Mouse (Mus musculus) heart, embryonic 12.5 days (tissue): ENCODE measurements around the gene Ccr2. TPM values are rescaled to one million over a fixed set of nuclear protein-coding genes. Genes with fewer than 3 reads are reported as not detected.

Experiments used
- ATAC-seq: fragments of 200-750 bp; cut with Nextera tagmentation; 2 replicates; pipeline ENCODE4 v1.8.0; 2017; ENCODE audit warnings: moderate TSS enrichment, moderate library complexity; ENCODE audit not compliant: insufficient number of reproducible peaks, low FRiP score
- H3K27ac ChIP-seq: fragments of 300-500 bp; sonication (generic); 2 replicates; pipeline ENCODE4 v1.5.1; 2016; ENCODE audit warnings: mild to moderate bottlenecking, moderate library complexity; ENCODE audit not compliant: poor library complexity, severe bottlenecking
- H3K27me3 ChIP-seq: fragments of 300-500 bp; sonication (generic); replicated peaks from 2 replicates; pipeline ENCODE4 v1.6.1; 2016; ENCODE audit warnings: mild to moderate bottlenecking, moderate library complexity
- H3K36me3 ChIP-seq: fragments of 300-500 bp; sonication (generic); 2 replicates; pipeline ENCODE4 v1.6.1; 2016; ENCODE audit warnings: mild to moderate bottlenecking, moderate library complexity
- H3K4me1 ChIP-seq: fragments of 300-500 bp; sonication (generic); replicated peaks from 2 replicates; pipeline ENCODE4 v1.6.1; 2016; ENCODE audit warnings: mild to moderate bottlenecking
- H3K4me2 ChIP-seq: fragments of 300-500 bp; sonication (generic); 2 replicates; pipeline ENCODE4 v1.6.1; 2016; ENCODE audit warnings: mild to moderate bottlenecking, moderate library complexity
- H3K4me3 ChIP-seq: fragments of 300-500 bp; sonication (generic); 2 replicates; pipeline ENCODE4 v1.5.1; 2016; ENCODE audit warnings: mild to moderate bottlenecking
- H3K9ac ChIP-seq: fragments of 300-500 bp; sonication (generic); 2 replicates; pipeline ENCODE4 v1.6.1; 2016; ENCODE audit warnings: mild to moderate bottlenecking, moderate library complexity
- H3K9me3 ChIP-seq: fragments of 300-500 bp; sonication (generic); replicated peaks from 2 replicates; pipeline ENCODE4 v1.6.1; 2016; ENCODE audit warnings: mild to moderate bottlenecking, moderate library complexity
- WGBS: fragments of 180-500 bp; shearing (Covaris S2); methylation state at CpG from one replicate; pipeline ENCODE4 v1.1.7; 2016; 5-methylcytosine and 5-hydroxymethylcytosine counted together
- polyA plus RNA-seq: library from polyadenylated mRNA; unstranded; fragments of >200 nt; fragmentation: Nextera tagmentation; extraction: Ambion mirVana; gene quantifications from 2 replicates; pipeline ENCODE4 v1.2.1, GENCODE M21; 2016

Gene Ccr2
- polyA plus RNA-seq, 1 experiment from 2014 or later, result 0.24 TPM

DNA sequence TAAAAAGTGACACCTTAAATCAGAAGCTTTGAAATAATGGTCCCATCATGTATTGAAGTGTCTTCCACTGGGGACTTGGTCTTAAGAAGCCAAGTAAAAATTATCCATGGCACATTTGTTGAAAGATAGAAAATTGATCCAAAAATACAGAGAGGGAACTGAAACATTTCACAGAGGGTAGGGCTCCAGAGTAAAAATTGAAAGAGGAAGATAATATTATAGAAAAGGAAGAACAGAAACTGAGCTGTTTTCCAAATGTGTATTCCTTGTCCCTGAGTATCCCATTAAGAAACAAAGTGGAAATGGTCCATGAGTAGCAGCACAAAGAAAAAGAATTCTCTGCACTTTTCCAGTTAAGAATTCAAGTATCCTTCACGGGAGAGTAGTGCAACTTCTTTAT, 11.3 kb upstream of the Ccr2 start:
- Histone ChIP-seq H3K27ac (no peak overlapping the region), H3K4me2 (no peak overlapping the region), H3K4me3 (no peak overlapping the region), H3K9ac (no peak overlapping the region), H3K36me3 (no peaks in the 10 kb centered on the region), H3K9me3 (no peaks in the 10 kb centered on the region), H3K4me1 (no peaks in the 10 kb centered on the region), H3K27me3 (no peaks in the 10 kb centered on the region)
- WGBS, result 76% methylated on average over 1 of the region's 1 CpGs
- ATAC-seq, result no peak

- Histone ChIP-seq H3K9ac (no peak overlapping the region), H3K9me3 (no peaks in the 10 kb centered on the region)
Observed at GRCm38 (mm10) chr9:124099127-124099526, 2.6 kb upstream of the Ccr2 start.

GRCm38 (mm10) chr9:124100357-124100756, 1.4 kb upstream of the Ccr2 start:
- 71% methylated on average over 1 of the region's 1 CpGs for WGBS
- no peak for ATAC-seq
- no peak overlapping the region for H3K9ac ChIP-seq

More at GRCm38 (mm10) chr9:124099127-124099526, 2.6 kb upstream of the Ccr2 start:
- no peak for ATAC-seq
- Histone ChIP-seq H3K27me3 (no peaks in the 10 kb centered on the region), H3K4me2 (no peak overlapping the region), H3K4me1 (no peaks in the 10 kb centered on the region), H3K4me3 (no peak overlapping the region), H3K27ac (no peak overlapping the region), H3K36me3 (no peaks in the 10 kb centered on the region)
- WGBS, result 78% methylated on average over 1 of the region's 1 CpGs

DNA sequence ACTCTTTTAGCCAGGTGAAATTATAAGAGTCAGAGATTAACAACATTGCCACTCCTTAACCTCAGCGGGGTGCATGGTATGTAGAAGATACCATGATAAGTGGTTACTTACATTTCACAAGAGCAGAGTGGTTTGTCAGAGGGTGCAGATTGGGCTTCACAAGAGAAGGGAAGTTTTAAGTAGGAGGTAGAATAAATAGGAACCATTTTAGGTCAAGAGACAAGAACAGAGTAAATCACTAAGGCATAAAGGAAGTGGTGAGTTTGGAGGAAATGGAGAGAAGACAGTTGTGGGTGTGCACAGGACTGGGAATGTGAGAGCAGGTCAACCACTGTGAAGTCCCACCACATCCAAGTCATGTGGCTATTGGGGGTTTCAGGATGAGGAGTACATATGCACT, 1.4 kb downstream of the Ccr2 start:
- Histone ChIP-seq H3K4me3 (no peak overlapping the region), H3K9me3 (no peaks in the 10 kb centered on the region), H3K36me3 (no peaks in the 10 kb centered on the region), H3K27ac (no peak overlapping the region), H3K9ac (no peak overlapping the region), H3K27me3 (no peaks in the 10 kb centered on the region), H3K4me1 (no peaks in the 10 kb centered on the region), H3K4me2 (no peak overlapping the region)
- WGBS, result 51% methylated on average over 1 of the region's 1 CpGs
- ATAC-seq, result no peak

More at GRCm38 (mm10) chr9:124100357-124100756, 1.4 kb upstream of the Ccr2 start:
- no peaks in the 10 kb centered on the region for H3K4me1 ChIP-seq
- H3K36me3 ChIP-seq, result no peaks in the 10 kb centered on the region
- H3K27me3 ChIP-seq, result no peaks in the 10 kb centered on the region
- H3K4me2 ChIP-seq, result no peak overlapping the region
- H3K27ac ChIP-seq, result no peak overlapping the region
- H3K4me3 ChIP-seq, result no peak overlapping the region
- H3K9me3 ChIP-seq, result no peaks in the 10 kb centered on the region

DNA sequence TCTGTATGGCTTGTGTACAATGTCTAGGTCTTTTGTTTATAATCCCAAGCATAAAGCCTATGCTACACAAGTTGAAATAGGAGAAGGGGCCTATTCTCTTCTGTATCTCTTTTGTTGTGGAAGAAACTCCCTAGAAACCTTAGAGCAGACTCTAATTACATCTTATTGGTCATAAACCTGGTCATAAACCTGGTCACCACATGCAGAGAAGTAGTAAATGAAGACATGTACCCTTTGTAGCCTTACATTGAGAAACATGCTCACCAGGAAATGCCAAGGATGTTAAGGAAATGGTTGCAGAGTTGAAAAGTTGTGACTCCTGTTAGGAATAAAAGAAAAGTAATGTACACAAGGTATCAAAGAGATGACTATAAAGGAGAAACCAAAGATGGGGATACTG, 3.4 kb downstream of the Ccr2 start:
- no peaks in the 10 kb centered on the region for H3K4me1 ChIP-seq
- no peaks in the 10 kb centered on the region for H3K9me3 ChIP-seq
- no peak for ATAC-seq
- H3K4me3 ChIP-seq, result no peak overlapping the region
- H3K9ac ChIP-seq, result no peak overlapping the region
- H3K27ac ChIP-seq, result no peak overlapping the region
- no peak overlapping the region for H3K4me2 ChIP-seq
- H3K36me3 ChIP-seq, result no peaks in the 10 kb centered on the region
- no peaks in the 10 kb centered on the region for H3K27me3 ChIP-seq

DNA sequence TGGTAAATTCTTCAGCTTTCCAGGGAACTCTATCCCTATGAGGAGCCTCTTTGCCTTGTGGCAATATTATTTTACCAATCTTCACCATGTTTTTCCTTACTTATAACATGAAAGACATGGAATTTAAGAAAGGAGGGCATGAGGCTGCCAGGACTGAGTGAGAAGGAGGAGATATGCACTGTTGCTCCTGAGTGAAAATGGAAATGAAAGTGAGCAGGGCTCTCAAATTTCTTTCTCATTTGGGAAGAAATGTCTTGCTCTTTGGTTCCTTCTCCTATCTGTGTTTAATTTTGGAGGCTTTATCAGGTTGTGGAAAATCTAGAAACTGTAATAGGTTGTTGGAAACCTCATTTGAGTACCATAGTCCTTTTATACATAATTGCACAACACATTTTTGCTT, 5.5 kb downstream of the Ccr2 start:
- Histone ChIP-seq H3K4me2 (no peak overlapping the region), H3K36me3 (no peaks in the 10 kb centered on the region), H3K27ac (no peak overlapping the region)

DNA sequence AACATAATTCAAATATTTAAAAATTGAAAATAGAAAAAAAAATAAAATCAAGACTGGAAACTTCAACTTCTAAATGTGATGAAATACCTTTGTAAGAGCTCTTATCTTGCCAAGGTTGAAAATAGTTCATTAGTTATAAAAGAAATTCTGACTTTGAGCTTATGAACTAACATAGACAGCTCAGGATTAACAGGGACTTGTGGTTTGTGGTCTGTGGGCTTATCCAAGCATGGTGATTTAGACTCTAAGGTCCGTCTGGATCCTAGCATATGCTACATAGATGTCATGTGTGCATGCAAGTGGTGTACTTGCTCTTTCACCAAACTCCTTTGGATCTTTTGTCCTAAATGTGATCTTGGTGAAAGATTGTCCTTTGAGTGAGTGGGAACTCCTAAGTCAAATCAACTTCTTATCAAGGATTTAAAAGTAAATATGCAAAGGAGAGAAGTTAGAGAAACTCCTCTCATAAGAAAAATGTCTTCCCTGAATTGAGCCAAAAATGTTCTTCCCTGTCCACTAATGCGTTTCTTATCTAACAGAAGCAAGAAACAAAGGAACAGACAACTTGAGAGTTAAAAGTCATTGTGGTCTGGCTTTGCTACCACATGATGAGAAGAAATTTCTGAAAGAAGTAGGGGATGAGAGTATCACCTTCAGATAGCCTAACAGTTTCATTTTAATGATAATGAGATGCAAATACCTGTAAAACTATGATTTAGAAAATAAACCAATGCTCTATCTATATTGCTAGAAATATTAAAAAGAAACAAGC, 6.8 kb downstream of the Ccr2 start:
- 57% methylated on average over 2 of the region's 2 CpGs for WGBS
- H3K4me2 ChIP-seq, result no peak overlapping the region
- H3K4me1 ChIP-seq, result no peaks in the 10 kb centered on the region
- no peaks in the 10 kb centered on the region for H3K36me3 ChIP-seq
- no peak for ATAC-seq
- H3K27me3 ChIP-seq, result no peaks in the 10 kb centered on the region
- no peak overlapping the region for H3K4me3 ChIP-seq
- no peak overlapping the region for H3K27ac ChIP-seq
- H3K9me3 ChIP-seq, result no peaks in the 10 kb centered on the region
- H3K9ac ChIP-seq, result no peak overlapping the region

More for the DNA sequence above, 5.5 kb downstream of the Ccr2 start:
- H3K27me3 ChIP-seq, result no peaks in the 10 kb centered on the region
- no peaks in the 10 kb centered on the region for H3K4me1 ChIP-seq
- no peak for ATAC-seq
- H3K9ac ChIP-seq, result no peak overlapping the region
- no peaks in the 10 kb centered on the region for H3K9me3 ChIP-seq
- H3K4me3 ChIP-seq, result no peak overlapping the region

DNA sequence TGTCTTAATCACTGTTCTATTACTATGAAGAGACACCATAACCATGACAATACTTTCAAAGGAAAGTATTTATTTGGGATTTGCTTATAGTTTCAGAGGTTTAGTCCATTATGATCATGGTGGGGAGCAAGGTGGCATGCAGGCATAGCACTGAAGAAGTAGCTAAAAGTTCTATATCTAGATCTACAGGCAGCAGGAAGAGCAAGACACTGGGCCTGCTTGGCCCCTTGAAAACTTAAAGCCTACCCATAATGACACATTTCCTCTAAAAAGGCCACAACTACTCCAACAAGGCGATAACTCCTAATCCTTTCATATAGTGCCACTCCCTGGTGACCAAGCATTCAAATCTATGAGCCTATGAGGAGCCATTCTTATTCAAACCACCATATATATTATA, 10.2 kb downstream of the Ccr2 start:
- no peak for ATAC-seq
- 72% methylated on average over 1 of the region's 1 CpGs for WGBS
- H3K4me1 ChIP-seq, result no peaks in the 10 kb centered on the region
- H3K4me3 ChIP-seq, result no peak overlapping the region
- no peaks in the 10 kb centered on the region for H3K27me3 ChIP-seq
- H3K36me3 ChIP-seq, result no peaks in the 10 kb centered on the region
- no peaks in the 10 kb centered on the region for H3K9me3 ChIP-seq
- no peak overlapping the region for H3K4me2 ChIP-seq
- no peak overlapping the region for H3K27ac ChIP-seq
- no peak overlapping the region for H3K9ac ChIP-seq

DNA sequence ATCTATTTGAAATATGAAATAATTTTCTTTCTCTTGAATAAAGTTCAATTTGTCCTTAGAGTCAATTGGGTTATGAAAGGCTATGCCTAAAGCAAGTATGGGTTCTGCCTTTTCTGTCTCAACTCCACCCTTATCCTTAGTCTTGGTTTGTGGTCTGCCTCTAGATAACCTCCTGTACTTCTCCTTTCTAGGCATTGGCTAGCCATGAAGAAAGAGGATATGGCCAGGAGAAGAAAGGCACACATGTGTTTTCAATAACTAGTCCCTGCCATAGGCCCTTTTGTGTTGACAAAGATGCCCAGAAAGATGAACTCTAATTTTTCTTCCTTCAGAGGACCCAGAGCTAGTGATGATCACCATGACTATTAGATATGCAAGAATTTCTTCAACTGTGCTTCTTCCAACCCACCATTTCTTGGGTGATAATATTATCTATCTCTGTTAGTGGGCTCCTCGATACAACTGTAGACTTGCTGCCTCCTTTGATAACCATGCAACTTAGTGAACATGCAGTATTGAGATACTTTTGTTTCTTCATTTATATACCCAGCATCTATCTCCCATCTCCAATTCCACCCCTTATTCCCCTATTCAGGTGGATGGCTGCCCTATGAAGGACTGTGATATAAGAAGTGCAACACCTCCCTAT, 11.0 kb downstream of the Ccr2 start:
- Histone ChIP-seq H3K4me2 (no peak overlapping the region), H3K9ac (no peak overlapping the region), H3K27me3 (no peaks in the 10 kb centered on the region), H3K36me3 (no peaks in the 10 kb centered on the region), H3K4me3 (no peak overlapping the region), H3K4me1 (no peaks in the 10 kb centered on the region), H3K9me3 (no peaks in the 10 kb centered on the region), H3K27ac (no peak overlapping the region)
- WGBS, result 61% methylated on average over 1 of the region's 1 CpGs
- ATAC-seq, result no peak

- no peak overlapping the region for H3K27ac ChIP-seq
- H3K36me3 ChIP-seq, result no peaks in the 10 kb centered on the region
- H3K9ac ChIP-seq, result no peak overlapping the region
- no peak for ATAC-seq
- H3K4me3 ChIP-seq, result no peak overlapping the region
- WGBS, result 75% methylated on average over 1 of the region's 1 CpGs
- no peaks in the 10 kb centered on the region for H3K9me3 ChIP-seq
- H3K4me2 ChIP-seq, result no peak overlapping the region
- no peaks in the 10 kb centered on the region for H3K4me1 ChIP-seq
- no peaks in the 10 kb centered on the region for H3K27me3 ChIP-seq
Observed at GRCm38 (mm10) chr9:124113777-124114176, 12.0 kb downstream of the Ccr2 start.

DNA sequence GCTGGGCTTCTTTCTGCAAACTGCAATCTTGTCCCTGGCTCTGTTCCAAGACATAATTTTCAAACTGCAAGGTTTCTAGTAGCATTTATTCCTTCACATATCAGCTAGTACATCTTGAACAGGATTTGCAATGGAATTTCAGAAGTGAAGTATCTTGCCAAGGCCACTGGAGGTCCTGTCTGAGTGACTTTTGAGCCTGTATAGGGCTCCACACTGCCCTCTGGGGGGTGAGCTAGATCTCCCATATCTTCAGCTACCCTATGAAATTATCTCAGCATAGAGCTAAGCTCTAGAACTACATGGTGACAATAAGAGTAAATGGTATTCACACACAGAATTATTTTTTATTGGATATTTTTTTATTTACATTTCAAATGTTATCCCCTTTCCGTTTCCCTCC, 16.7 kb downstream of the Ccr2 start:
- H3K4me1 ChIP-seq, result no peaks in the 10 kb centered on the region
- no peaks in the 10 kb centered on the region for H3K27me3 ChIP-seq
- H3K4me3 ChIP-seq, result no peak overlapping the region
- no peaks in the 10 kb centered on the region for H3K9me3 ChIP-seq
- ATAC-seq, result no peak
- no peak overlapping the region for H3K9ac ChIP-seq
- no peak overlapping the region for H3K27ac ChIP-seq
- H3K36me3 ChIP-seq, result no peaks in the 10 kb centered on the region
- 88% methylated on average over 1 of the region's 1 CpGs for WGBS
- H3K4me2 ChIP-seq, result no peak overlapping the region
